Mouse (Mus musculus) neutrophil, adult 59 days (primary cell): ENCODE results near the gene Tex2. TPM values are rescaled to one million over a fixed set of nuclear protein-coding genes. Genes with fewer than 3 reads are reported as not detected.

Experiments used
- total RNA-seq, 2 experiments: library from RNA; stranded (reverse); gene quantifications; 1 replicate in 1 of 2; 2 replicates in 1 of 2; pipeline ENCODE4 v1.2.4; 2023

Gene Tex2
- total RNA-seq, result 10 to 100 TPM; 34.2 to 39.4 TPM

DNA sequence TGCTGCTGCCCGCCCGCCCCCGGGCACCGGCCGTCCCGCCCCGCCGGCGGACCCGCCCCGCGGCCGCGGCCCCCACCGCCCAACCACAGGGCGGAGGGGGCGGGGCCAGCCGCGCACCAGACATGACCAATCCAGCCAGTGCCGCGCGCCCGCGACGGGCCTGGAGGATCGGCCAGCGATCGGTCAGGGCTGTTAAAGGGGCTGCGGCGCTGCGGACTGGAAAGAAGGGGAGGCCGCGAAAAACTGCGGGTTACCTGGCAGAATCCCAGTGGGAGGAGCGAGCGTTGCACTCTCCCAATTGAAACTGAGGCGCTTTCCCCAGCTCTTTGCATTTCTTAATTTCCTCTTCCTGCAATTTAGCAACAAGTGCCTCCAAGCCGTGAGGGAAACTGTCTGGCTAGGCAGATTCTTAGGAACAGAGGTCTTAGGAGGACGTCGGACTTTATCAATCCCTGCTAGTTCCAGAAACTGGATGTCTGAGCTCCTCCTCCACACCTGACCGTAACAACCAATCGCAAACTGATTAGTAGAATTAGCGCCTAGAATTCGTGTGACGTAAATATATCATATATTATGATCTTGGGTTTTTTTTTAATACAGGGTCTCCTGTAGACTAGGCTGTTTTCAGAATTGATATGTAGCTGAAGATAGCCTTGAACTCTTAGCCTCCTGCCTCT, at the start of gene Tex2:
Gene Tex2, minus strand, starts transcription at position 463 of the 677 bp plus-strand sequence.

GRCm38 (mm10) chr11:106487733-106488115, 125.5 kb downstream of the Tex2 start, which contains the start of gene Ern1:
Gene Ern1 (minus strand): TSS chr11:106487852.

Other genes starting within 250 kb of the Tex2 start
- not detected for gene Prr29, start 248.0 kb downstream of the Tex2 start, total RNA-seq
- 10 to 100 TPM; 15.7 to 19.1 TPM for gene Icam2, start 225.3 kb downstream of the Tex2 start, total RNA-seq
- 10 to 100 TPM; 41.0 to 52.8 TPM for gene Ern1, start 125.6 kb downstream of the Tex2 start, total RNA-seq
- gene Pecam1, start 137.2 kb upstream of the Tex2 start, total RNA-seq, result 10 to 100 TPM in 1 of 2 experiments, 1 to 10 TPM in 1; 10.0 to 10.3 TPM
- 100 to 1,000 TPM; 118 to 125 TPM for gene Milr1, start 137.8 kb upstream of the Tex2 start, total RNA-seq
- gene Polg2, start 166.1 kb upstream of the Tex2 start, total RNA-seq, result 10 to 100 TPM; 11.3 to 13.7 TPM
- gene Ddx5, start 175.8 kb upstream of the Tex2 start, total RNA-seq, result 1,000 to 10,000 TPM; 1,273 to 1,361 TPM
- 10 to 100 TPM; 19.3 to 19.5 TPM for gene Cep95, start 175.8 kb upstream of the Tex2 start, total RNA-seq